Mouse (Mus musculus): Measurements from ENCODE around the gene Fbxw27. TPM values are rescaled to one million over a fixed set of nuclear protein-coding genes. Genes with fewer than 3 reads are reported as not detected.
"Not testable (repeated sequence)": the region's sequence is repeated elsewhere in the genome, so short reads cannot be mapped to it uniquely, and the experiment has no call there.

Fbxw27 gene
- polyA plus RNA-seq, 1 experiment from 2014 or later: not detected

- Histone ChIP-seq H3K36me3 (no peaks in the 10 kb centered on the region), H3K4me3 (no peak overlapping the region), H3K27ac (no peak overlapping the region), H3K4me2 (replicated peaks) (no peak overlapping the region), H3K9ac (no peak overlapping the region), H3K9me3 (no peaks in the 10 kb centered on the region), H3K27me3 (replicated peaks) (no peaks in the 10 kb centered on the region), H3K4me1 (no peaks in the 10 kb centered on the region)
- ATAC-seq (ENCODE audit: low FRiP score, low read depth): no peak
- WGBS: 88% methylated on average over 1 of the region's 1 CpGs
Measured at GRCm38 (mm10) chr9:109798051-109798450, 7.6 kb upstream of the Fbxw27 start.

- no peaks in the 10 kb centered on the region for H3K27me3 ChIP-seq (replicated peaks)
- H3K36me3 ChIP-seq: no peaks in the 10 kb centered on the region
- H3K27ac ChIP-seq: no peak overlapping the region
- no peaks in the 10 kb centered on the region for H3K9me3 ChIP-seq
- no peak overlapping the region for H3K4me2 ChIP-seq (replicated peaks)
- H3K4me1 ChIP-seq: no peaks in the 10 kb centered on the region
- H3K9ac ChIP-seq: no peak overlapping the region
- 74% methylated on average over 2 of the region's 2 CpGs for WGBS
- H3K4me3 ChIP-seq: no peak overlapping the region
- no peak for ATAC-seq (ENCODE audit: low FRiP score, low read depth)
Measured at GRCm38 (mm10) chr9:109795811-109796210, 5.3 kb upstream of the Fbxw27 start.

GRCm38 (mm10) chr9:109795221-109795620 lies 4.8 kb upstream of the Fbxw27 start:
- no peak overlapping the region for H3K27ac ChIP-seq
- no peaks in the 10 kb centered on the region for H3K4me1 ChIP-seq
- no peaks in the 10 kb centered on the region for H3K27me3 ChIP-seq (replicated peaks)
- no peak for ATAC-seq (ENCODE audit: low FRiP score, low read depth)
- no peaks in the 10 kb centered on the region for H3K36me3 ChIP-seq
- no peak overlapping the region for H3K4me2 ChIP-seq (replicated peaks)
- H3K4me3 ChIP-seq: no peak overlapping the region
- no peak overlapping the region for H3K9ac ChIP-seq
- H3K9me3 ChIP-seq: no peaks in the 10 kb centered on the region
- WGBS: 82% methylated on average over 2 of the region's 2 CpGs

- not testable (repeated sequence) for H3K27me3 ChIP-seq (replicated peaks); H3K4me1 ChIP-seq; ATAC-seq (ENCODE audit: low FRiP score, low read depth); H3K4me2 ChIP-seq (replicated peaks); H3K36me3 ChIP-seq; H3K9me3 ChIP-seq; H3K4me3 ChIP-seq; H3K27ac ChIP-seq; H3K9ac ChIP-seq
- WGBS: 70% methylated on average over 1 of the region's 1 CpGs
Measured at GRCm38 (mm10) chr9:109766841-109767240, 23.6 kb downstream of the Fbxw27 start.

- H3K4me3 ChIP-seq; H3K27me3 ChIP-seq (replicated peaks); H3K4me2 ChIP-seq (replicated peaks); H3K36me3 ChIP-seq; ATAC-seq (ENCODE audit: low FRiP score, low read depth); H3K27ac ChIP-seq; H3K4me1 ChIP-seq; H3K9ac ChIP-seq; H3K9me3 ChIP-seq: not testable (repeated sequence)
- WGBS: 88% methylated on average over 3 of the region's 3 CpGs
Measured at GRCm38 (mm10) chr9:109745989-109746388, 44.5 kb downstream of the Fbxw27 start, which contains the start of gene Fbxw26. Gene Fbxw26 (minus strand): TSS chr9:109746089.

Other genes starting within 250 kb of the Fbxw27 start
- not detected in 2 replicates for gene Fbxw15, start 222.4 kb downstream of the Fbxw27 start, polyA plus RNA-seq (2016; fragmentation: Nextera tagmentation; extraction: Ambion mirVana)
- gene Fbxw24, start 164.6 kb downstream of the Fbxw27 start, polyA plus RNA-seq (2016; fragmentation: Nextera tagmentation; extraction: Ambion mirVana): 0.13 TPM in 1 of 2 replicates, not detected in the other
- gene Fbxw25, start 126.0 kb downstream of the Fbxw27 start, polyA plus RNA-seq (2016; fragmentation: Nextera tagmentation; extraction: Ambion mirVana): not detected in 2 replicates
- not detected in 2 replicates for gene Fbxw18, start 88.0 kb downstream of the Fbxw27 start, polyA plus RNA-seq (2016; fragmentation: Nextera tagmentation; extraction: Ambion mirVana)
- not detected in 2 replicates for gene Fbxw26, start 44.6 kb downstream of the Fbxw27 start, polyA plus RNA-seq (2016; fragmentation: Nextera tagmentation; extraction: Ambion mirVana)
- gene Spink8, start 21.6 kb upstream of the Fbxw27 start, polyA plus RNA-seq (2016; fragmentation: Nextera tagmentation; extraction: Ambion mirVana): not detected in 2 replicates
- 64.5 and 66.7 TPM in 2 replicates for gene Nme6, start 42.1 kb upstream of the Fbxw27 start, polyA plus RNA-seq (2016; fragmentation: Nextera tagmentation; extraction: Ambion mirVana)
- gene Camp, start 58.9 kb upstream of the Fbxw27 start, polyA plus RNA-seq (2016; fragmentation: Nextera tagmentation; extraction: Ambion mirVana): 1.8 and 2.2 TPM in 2 replicates
- gene Cdc25a, start 84.9 kb upstream of the Fbxw27 start, polyA plus RNA-seq (2016; fragmentation: Nextera tagmentation; extraction: Ambion mirVana): 33.9 and 36.3 TPM in 2 replicates
- gene Map4, start 140.8 kb upstream of the Fbxw27 start, polyA plus RNA-seq (2016; fragmentation: Nextera tagmentation; extraction: Ambion mirVana): 141 and 161 TPM in 2 replicates